Mouse (Mus musculus) common myeloid progenitor, adult 5-6 weeks (primary cell): ENCODE measurements around the gene Tcea3. TPM values are rescaled to one million over a fixed set of nuclear protein-coding genes. Genes with fewer than 3 reads are reported as not detected.

Source experiments
- ATAC-seq: replicated peaks from 2 replicates; pipeline ENCODE4 v1.8.0; 2016; ENCODE audit warnings: low read depth, mild to moderate bottlenecking, moderate TSS enrichment, inconsistent platforms; ENCODE audit not compliant: poor library complexity, severe bottlenecking
- total RNA-seq: library from RNA; stranded (forward); fragments of 200-1000, 187-1606 nt; gene quantifications from 2 replicates; pipeline ENCODE4 v1.2.3, GENCODE M21; 2017

Tcea3 gene
- total RNA-seq, 1 experiment from 2014 or later: not detected

GRCm38 (mm10) chr4:136268912-136269311, 21.4 kb downstream of the Tcea3 start:
- ATAC-seq: peak; percentile 30

- ATAC-seq: no peak
These were observed 23.1 kb downstream of the Tcea3 start for GRCm38 (mm10) chr4:136270648-136271047.

DNA sequence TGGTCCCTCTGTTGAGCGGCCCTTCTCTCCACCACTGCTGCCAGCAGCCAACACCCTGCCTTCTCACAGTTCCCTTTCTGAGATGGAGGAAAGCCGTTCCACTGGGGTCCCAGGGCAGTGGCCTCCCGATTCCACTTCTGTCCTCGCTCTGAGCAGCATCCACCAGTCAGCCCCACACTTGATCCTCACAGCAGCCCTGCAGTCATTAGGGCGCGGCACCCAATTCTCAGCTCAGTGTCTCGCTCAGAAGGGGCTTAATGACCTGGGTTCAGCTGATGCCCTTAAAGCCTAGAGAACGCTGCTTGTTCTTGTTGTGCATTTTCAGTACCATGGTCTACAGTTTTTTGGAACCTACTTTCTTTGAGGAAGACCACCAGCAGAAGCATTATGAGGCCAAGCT, 33.6 kb downstream of the Tcea3 start:
- no peak for ATAC-seq

- no peak for ATAC-seq
These were observed 34.1 kb downstream of the Tcea3 start for GRCm38 (mm10) chr4:136281611-136282010.

- no peak for ATAC-seq
These were observed 35.3 kb downstream of the Tcea3 start for GRCm38 (mm10) chr4:136282621-136283480.

- no peak for ATAC-seq
These were observed 36.3 kb downstream of the Tcea3 start for GRCm38 (mm10) chr4:136283783-136284182.

GRCm38 (mm10) chr4:136284455-136284854, 36.9 kb downstream of the Tcea3 start, which contains the start of gene Zfp46:
Zfp46 (plus strand) TSS chr4:136284683.
- ATAC-seq: no peak

GRCm38 (mm10) chr4:136284891-136285290, 37.4 kb downstream of the Tcea3 start:
- no peak for ATAC-seq

DNA sequence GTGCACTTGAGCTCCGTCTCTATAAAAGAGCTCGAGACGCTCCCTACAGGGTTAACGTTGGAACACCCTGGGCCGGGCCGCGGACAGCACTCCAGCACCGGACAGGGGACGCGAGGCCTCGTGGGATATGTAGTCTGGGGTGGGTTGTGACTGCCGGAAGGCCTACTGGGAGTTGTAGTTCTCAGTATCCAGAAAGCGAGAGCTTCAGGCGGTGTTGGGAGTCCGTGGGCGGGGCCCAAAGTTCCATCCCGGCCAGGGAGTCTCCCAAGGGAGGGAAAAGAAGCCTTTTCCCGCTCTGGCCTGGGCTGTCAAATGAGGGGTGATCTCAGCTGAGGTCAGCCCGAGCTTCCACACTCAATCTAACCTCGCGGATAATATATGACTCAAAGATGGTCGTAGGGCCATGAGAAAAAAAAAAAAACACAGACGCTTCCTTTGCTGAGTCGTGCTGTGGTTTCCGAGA, 37.9 kb downstream of the Tcea3 start:
- peak; percentile 90 for ATAC-seq

GRCm38 (mm10) chr4:136285811-136286371, 38.4 kb downstream of the Tcea3 start:
- peak; percentile 94 for ATAC-seq

- ATAC-seq: no peak
These were observed 42.6 kb downstream of the Tcea3 start for GRCm38 (mm10) chr4:136289918-136290780.

DNA sequence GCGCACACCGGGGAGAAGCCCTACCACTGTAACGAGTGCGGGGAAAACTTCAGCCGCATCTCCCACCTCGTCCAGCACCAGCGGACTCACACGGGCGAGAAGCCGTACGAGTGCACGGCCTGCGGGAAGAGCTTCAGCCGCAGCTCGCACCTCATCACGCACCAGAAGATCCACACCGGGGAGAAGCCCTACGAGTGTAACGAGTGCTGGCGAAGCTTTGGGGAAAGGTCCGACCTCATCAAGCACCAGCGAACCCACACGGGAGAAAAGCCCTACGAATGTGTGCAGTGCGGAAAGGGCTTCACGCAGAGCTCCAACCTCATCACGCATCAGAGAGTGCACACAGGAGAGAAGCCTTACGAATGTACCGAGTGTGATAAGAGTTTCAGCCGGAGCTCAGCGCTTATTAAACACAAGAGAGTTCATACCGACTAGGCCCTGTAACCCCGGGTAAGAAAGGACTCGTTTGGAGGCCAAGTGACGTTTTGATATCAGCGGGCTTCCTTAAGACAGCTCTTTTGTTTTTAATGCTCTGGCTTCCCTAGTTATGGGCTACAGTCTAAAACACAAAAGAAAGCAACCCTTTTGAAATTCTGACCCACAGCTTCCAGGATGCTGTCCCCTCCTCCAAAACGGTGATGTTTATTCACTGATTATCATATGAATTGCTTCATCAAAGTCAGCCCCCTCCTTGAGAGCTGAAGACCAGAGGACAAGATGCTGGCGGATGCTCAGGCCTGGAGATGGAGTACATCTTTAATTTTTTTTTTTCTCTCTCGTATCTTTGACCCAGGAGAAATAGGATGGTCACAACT, 43.5 kb downstream of the Tcea3 start:
- ATAC-seq: no peak

GRCm38 (mm10) chr4:136291692-136292091, 44.2 kb downstream of the Tcea3 start:
- no peak for ATAC-seq

DNA sequence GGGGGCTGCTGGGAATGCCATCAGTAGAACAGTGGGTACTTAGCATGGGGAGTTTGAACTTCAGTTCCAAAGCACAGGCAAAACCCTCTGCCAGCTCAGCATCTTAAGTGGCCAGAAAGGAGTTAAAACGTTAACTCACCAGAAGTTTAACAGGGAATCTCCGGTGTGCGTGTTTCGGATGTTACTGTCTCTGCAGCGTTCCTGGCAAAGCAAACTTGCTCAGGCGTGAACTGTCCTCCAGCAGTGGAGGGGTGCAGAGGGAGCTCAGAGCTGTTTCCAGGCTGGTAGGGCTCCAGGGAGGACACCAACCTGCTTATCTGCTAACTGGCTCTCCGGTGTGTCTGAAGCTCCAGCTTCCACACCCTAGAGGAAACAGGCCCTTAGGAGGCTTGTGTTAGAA, 48.4 kb downstream of the Tcea3 start:
- no peak for ATAC-seq

DNA sequence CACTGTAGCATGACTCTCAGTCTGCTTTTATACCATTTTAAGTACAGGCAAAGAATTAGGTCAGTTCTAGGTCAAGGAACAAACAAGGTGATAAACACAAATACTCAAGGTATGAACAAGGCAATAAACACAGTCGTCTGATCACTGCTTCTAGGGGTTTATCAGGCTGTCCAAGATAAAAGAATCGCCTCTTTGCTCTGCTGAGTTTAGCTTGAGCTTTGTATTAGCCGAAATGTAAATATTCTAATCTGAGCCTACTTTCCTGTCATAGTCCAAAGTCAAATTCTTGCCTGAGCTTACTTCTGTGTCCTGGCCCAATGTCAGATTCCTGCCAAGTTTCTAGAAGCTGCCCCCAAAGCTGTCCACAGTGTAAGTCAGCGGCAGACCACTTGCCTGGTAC, 54.9 kb downstream of the Tcea3 start:
- no peak for ATAC-seq

DNA sequence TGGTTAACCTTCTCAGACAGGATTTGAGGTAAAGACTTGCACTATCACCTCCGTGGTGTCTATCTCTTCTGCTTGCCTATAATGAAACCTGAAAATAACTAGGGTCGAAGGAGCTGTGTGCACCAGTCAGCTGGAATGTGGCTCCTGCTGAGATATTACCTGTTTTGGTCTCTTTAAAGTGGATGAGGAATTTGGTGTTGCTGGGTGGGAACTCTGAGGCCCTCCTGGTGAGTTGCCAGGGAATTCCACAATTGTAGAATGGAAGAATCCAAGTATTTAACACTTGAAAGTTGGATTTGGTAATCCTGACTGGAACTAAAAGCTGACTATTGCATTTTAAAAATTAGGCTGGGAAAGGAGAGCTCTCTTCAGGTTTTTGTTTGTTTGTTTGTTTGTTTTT, 56.7 kb downstream of the Tcea3 start:
- ATAC-seq: no peak

- no peak for ATAC-seq
These were observed 60.8 kb downstream of the Tcea3 start for GRCm38 (mm10) chr4:136308355-136308754.

- peak; percentile 62 for ATAC-seq
These were observed 62.3 kb downstream of the Tcea3 start for GRCm38 (mm10) chr4:136309780-136310179.

GRCm38 (mm10) chr4:136310229-136311041, 62.9 kb downstream of the Tcea3 start, which contains the start of gene Hnrnpr:
Hnrnpr (plus strand) TSS chr4:136310942.
- peak; percentile 95 for ATAC-seq
